Mouse (Mus musculus) stomach, postnatal 0 days (tissue): ENCODE data around the gene Gse1.

Experiments used
- CTCF ChIP-seq: IDR thresholded peaks from 2 replicates; pipeline ENCODE4 v1.5.1; 2016; ENCODE audit warnings: antibody characterized with exemption, low read depth, mild to moderate bottlenecking, moderate library complexity
- EP300 ChIP-seq: optimal IDR thresholded peaks from 2 replicates; pipeline ENCODE3; 2016; ENCODE audit warnings: antibody characterized with exemption

DNA sequence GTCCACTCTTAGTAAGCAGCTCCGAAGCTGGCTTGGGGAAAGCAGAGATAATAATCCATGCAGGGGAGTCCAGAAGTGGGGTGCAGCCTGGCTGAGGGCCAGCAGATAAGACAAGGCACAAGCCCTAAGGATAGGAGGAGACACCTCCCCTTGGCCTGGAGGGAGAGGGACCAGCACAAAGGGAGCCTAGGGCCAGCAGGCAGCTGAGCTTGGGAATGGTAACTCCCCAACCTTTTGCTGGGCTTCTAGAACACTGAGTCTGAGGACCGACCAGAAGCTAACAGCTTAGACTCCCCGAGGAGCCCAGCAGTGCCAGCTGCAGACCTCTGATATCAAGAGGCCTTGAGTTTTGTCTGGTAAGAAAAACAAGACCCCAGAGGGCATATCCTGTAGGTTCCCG lies 115.9 kb downstream of the Gse1 start:
- TF ChIP-seq CTCF (no peak), EP300 (no peak)
